In genomic region chr2:41264228-41264587, GRCm38 (mm10) we compare ENCODE assay signal across 11 mouse cellular contexts.
DNase-seq lines count a peak whose midpoint lies in the region; ATAC-seq and TF ChIP-seq lines count a peak whose summit lies in the region.
"Had no signal": no experiment of that assay in that cellular context is flagged by ENCODE, and none has a peak within 500 bp of the region (broad histone marks: within the 10 kb centered on the region; RNA-seq: fewer than 3 reads in every experiment).

No protein-coding gene starts in this region.

- no peak overlapping the region for H3K9ac ChIP-seq in hindbrain, embryonic 14.5 days
- H3K9ac ChIP-seq in midbrain, embryonic 15.5 days = no peak overlapping the region
- no peak overlapping the region for H3K9ac ChIP-seq in liver, embryonic 11.5 days (ENCODE audit: low read depth, low read length)
- H3K9ac ChIP-seq in heart, embryonic 12.5 days = no peak overlapping the region
- H3K9ac ChIP-seq: liver, embryonic 13.5 days had no signal

- ATAC-seq in hindbrain, embryonic 14.5 days (ENCODE audit: low FRiP score) = peak; percentile 66; the same call in 1 of the 2 replicates
- ATAC-seq in midbrain, embryonic 15.5 days (replicated peaks) = peak; percentile 95
- ATAC-seq in liver, embryonic 11.5 days (replicated peaks; ENCODE audit: low FRiP score) = no peak
- ATAC-seq in heart, embryonic 12.5 days (ENCODE audit: insufficient number of reproducible peaks, low FRiP score) = no peak
- ATAC-seq: intestine, embryonic 16.5 days had no signal

- H3K9me3 ChIP-seq in hindbrain, embryonic 14.5 days (ENCODE audit: control insufficient read depth, low read length) = no peaks in the 10 kb centered on the region
- no peaks in the 10 kb centered on the region for H3K9me3 ChIP-seq in midbrain, embryonic 15.5 days
- no peaks in the 10 kb centered on the region for H3K9me3 ChIP-seq in liver, embryonic 11.5 days (ENCODE audit: control insufficient read depth, low read length)
- no peaks in the 10 kb centered on the region for H3K9me3 ChIP-seq in heart, embryonic 12.5 days (replicated peaks)
- H3K9me3 ChIP-seq: liver, embryonic 13.5 days had no signal

- no peak overlapping the region for H3K4me2 ChIP-seq in hindbrain, embryonic 14.5 days (replicated peaks)
- H3K4me2 ChIP-seq in midbrain, embryonic 15.5 days = no peak overlapping the region
- no peak overlapping the region for H3K4me2 ChIP-seq in liver, embryonic 11.5 days
- no peak overlapping the region for H3K4me2 ChIP-seq in heart, embryonic 12.5 days
- H3K4me2 ChIP-seq: liver, embryonic 13.5 days had no signal

- H3K27me3 ChIP-seq in hindbrain, embryonic 14.5 days (ENCODE audit: control insufficient read depth, insufficient read depth, low read length) = no peaks in the 10 kb centered on the region
- no peaks in the 10 kb centered on the region for H3K27me3 ChIP-seq in midbrain, embryonic 15.5 days (replicated peaks)
- no peaks in the 10 kb centered on the region for H3K27me3 ChIP-seq in liver, embryonic 11.5 days (replicated peaks; ENCODE audit: control insufficient read depth, insufficient read depth, low read length)
- H3K27me3 ChIP-seq in heart, embryonic 12.5 days (replicated peaks) = no peaks in the 10 kb centered on the region
- H3K27me3 ChIP-seq: liver, embryonic 13.5 days had no signal

- H3K4me3 ChIP-seq in hindbrain, embryonic 14.5 days (replicated peaks; ENCODE audit: low read length) = no peak overlapping the region
- no peak overlapping the region for H3K4me3 ChIP-seq in midbrain, embryonic 15.5 days
- H3K4me3 ChIP-seq in liver, embryonic 11.5 days (ENCODE audit: low read depth, low read length) = no peak overlapping the region
- no peak overlapping the region for H3K4me3 ChIP-seq in heart, embryonic 12.5 days
- H3K4me3 ChIP-seq: liver, embryonic 13.5 days had no signal

- no peak overlapping the region for H3K27ac ChIP-seq in hindbrain, embryonic 14.5 days
- H3K27ac ChIP-seq in midbrain, embryonic 15.5 days = 0 out of 2 replicates have a peak overlapping the region, but pooled peaks have one; percentile 29
- no peak overlapping the region for H3K27ac ChIP-seq in liver, embryonic 11.5 days (ENCODE audit: low read depth, low read length)
- H3K27ac ChIP-seq in heart, embryonic 12.5 days (ENCODE audit: poor library complexity, severe bottlenecking) = no peak overlapping the region
- H3K27ac ChIP-seq: liver, embryonic 13.5 days; stomach, postnatal 0 days had no signal

- TF ChIP-seq POLR2A in brain, embryonic 14.5 days (IDR thresholded peaks at IDR 0.05; ENCODE audit: borderline replicate concordance, extremely low read depth, insufficient read depth, insufficient read length, poor library complexity, severe bottlenecking) = no peak

- peak; percentile 77 for DNase-seq in brain, embryonic 14.5 days (ENCODE audit: low read depth)
- DNase-seq in embryo, embryonic 9.5 days (ENCODE audit: extremely low spot score) = peak; percentile 3
- peak; percentile 49 for DNase-seq in hindbrain, embryonic 14.5 days (ENCODE audit: low spot score)
- no peak for DNase-seq in spleen, adult 18-20 months
- no peak for DNase-seq in liver, embryonic 11.5 days (ENCODE audit: low spot score)
- DNase-seq: cerebellum, postnatal 25 days; liver, embryonic 13.5 days had no signal

- no peaks in the 10 kb centered on the region for H3K36me3 ChIP-seq in hindbrain, embryonic 14.5 days (replicated peaks; ENCODE audit: control insufficient read depth, insufficient read depth)
- no peaks in the 10 kb centered on the region for H3K36me3 ChIP-seq in midbrain, embryonic 15.5 days (replicated peaks)
- no peaks in the 10 kb centered on the region for H3K36me3 ChIP-seq in liver, embryonic 11.5 days (ENCODE audit: control insufficient read depth, insufficient read depth, low read length)
- H3K36me3 ChIP-seq in heart, embryonic 12.5 days = no peaks in the 10 kb centered on the region
- H3K36me3 ChIP-seq: liver, embryonic 13.5 days had no signal

- 38% methylated on average over 8 of the region's 8 CpGs for WGBS in hindbrain, embryonic 14.5 days
- 24% methylated on average over 8 of the region's 8 CpGs for WGBS in midbrain, embryonic 15.5 days
- WGBS in liver, embryonic 11.5 days = 85% methylated on average over 8 of the region's 8 CpGs
- WGBS in heart, embryonic 12.5 days = 65% methylated on average over 8 of the region's 8 CpGs

- no peak for TF ChIP-seq CTCF in brain, embryonic 14.5 days (IDR thresholded peaks at IDR 0.05; ENCODE audit: borderline replicate concordance, extremely low read depth, insufficient read depth, insufficient read length)

- H3K4me1 ChIP-seq in hindbrain, embryonic 14.5 days (replicated peaks; ENCODE audit: control insufficient read depth, insufficient read depth, low read length) = 0 out of 2 replicates have a peak, but pooled peaks cover 6% of the 10 kb centered on the region
- H3K4me1 ChIP-seq in midbrain, embryonic 15.5 days = no peaks in the 10 kb centered on the region
- H3K4me1 ChIP-seq in liver, embryonic 11.5 days (replicated peaks; ENCODE audit: control insufficient read depth, insufficient read depth, low read length) = no peaks in the 10 kb centered on the region
- H3K4me1 ChIP-seq in heart, embryonic 12.5 days (replicated peaks) = no peaks in the 10 kb centered on the region
- H3K4me1 ChIP-seq: liver, embryonic 13.5 days had no signal

Comparison
In these comparisons a context has a peak if more than half of its experiments do, and no peak if none do; other contexts are left out.
1. DNase-seq: peak in brain, embryonic 14.5 days (single experiment), embryo, embryonic 9.5 days (single experiment) and hindbrain, embryonic 14.5 days (single experiment); none in spleen, adult 18-20 months (0 of 2) and liver, embryonic 11.5 days (single experiment).
2. ATAC-seq: peak in hindbrain, embryonic 14.5 days (single experiment) and midbrain, embryonic 15.5 days (single experiment); none in liver, embryonic 11.5 days (single experiment) and heart, embryonic 12.5 days (single experiment).